Mouse (Mus musculus): ENCODE measurements around the gene Gm12169. TPM values are rescaled to one million over a fixed set of nuclear protein-coding genes. Genes with fewer than 3 reads are reported as not detected.

Gm12169 gene
- total RNA-seq, 2 experiments from 2014 or later, result not detected

DNA sequence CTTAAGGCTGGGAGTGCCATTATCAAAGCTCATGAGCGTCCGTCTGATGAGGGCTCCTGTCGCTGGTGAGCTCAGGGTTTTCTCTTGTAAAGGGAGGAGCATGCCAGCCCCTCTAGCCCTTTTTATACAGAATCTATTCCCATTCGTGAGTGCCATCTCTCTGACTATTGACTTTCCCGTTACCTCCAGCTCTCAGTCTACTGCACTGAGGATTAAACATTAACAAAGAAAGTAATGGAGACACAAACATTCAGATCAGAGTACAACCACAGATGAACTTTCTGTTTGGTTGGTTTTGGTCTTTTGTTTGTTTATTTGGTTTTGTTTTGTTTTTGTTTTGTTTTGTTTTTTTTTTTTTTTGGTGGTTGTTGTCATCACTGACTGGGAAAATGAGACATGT, 58.7 kb downstream of the Gm12169 start:
- ATAC-seq (replicated peaks; ENCODE audit: low FRiP score, low TSS enrichment, poor library complexity, severe bottlenecking), result no peak

Other genes with a start within 250 kb of the Gm12169 start
- gene Cyfip2, start 211.4 kb upstream of the Gm12169 start, total RNA-seq (2014; fragmentation: Nextera tagmentation), result 56.1 and 57.3 TPM in 2 replicates
- gene Cyfip2, start 211.4 kb upstream of the Gm12169 start, total RNA-seq (2017), result 28.3 and 36.6 TPM in 2 replicates
- 3.4 and 4.8 TPM in 2 replicates for gene Itk, start 134.7 kb upstream of the Gm12169 start, total RNA-seq (2014; fragmentation: Nextera tagmentation)
- 1.7 and 1.8 TPM in 2 replicates for gene Itk, start 134.7 kb upstream of the Gm12169 start, total RNA-seq (2017)
- gene Fam71b, start 127.7 kb upstream of the Gm12169 start, total RNA-seq (2014; fragmentation: Nextera tagmentation), result not detected in 2 replicates
- gene Fam71b, start 127.7 kb upstream of the Gm12169 start, total RNA-seq (2017), result not detected in 2 replicates
- 121 and 124 TPM in 2 replicates for gene Med7, start 87.3 kb upstream of the Gm12169 start, total RNA-seq (2014; fragmentation: Nextera tagmentation)
- 49.7 and 59.8 TPM in 2 replicates for gene Med7, start 87.3 kb upstream of the Gm12169 start, total RNA-seq (2017)
- 0.54 and 0.63 TPM in 2 replicates for gene Havcr2, start 69.3 kb upstream of the Gm12169 start, total RNA-seq (2014; fragmentation: Nextera tagmentation)
- 0.52 and 1.4 TPM in 2 replicates for gene Havcr2, start 69.3 kb upstream of the Gm12169 start, total RNA-seq (2017)
- gene BC053393, start 47.3 kb downstream of the Gm12169 start, total RNA-seq (2014; fragmentation: Nextera tagmentation), result not detected in 2 replicates
- gene BC053393, start 47.3 kb downstream of the Gm12169 start, total RNA-seq (2017), result not detected in 2 replicates
- gene Dppa1, start 105.0 kb downstream of the Gm12169 start, total RNA-seq (2014; fragmentation: Nextera tagmentation), result not detected in 2 replicates
- not detected in 2 replicates for gene Dppa1, start 105.0 kb downstream of the Gm12169 start, total RNA-seq (2017)
- not detected in 2 replicates for gene Timd2, start 182.8 kb downstream of the Gm12169 start, total RNA-seq (2014; fragmentation: Nextera tagmentation)
- not detected in 2 replicates for gene Timd2, start 182.8 kb downstream of the Gm12169 start, total RNA-seq (2017)
- not detected in 2 replicates for gene Havcr1, start 210.9 kb downstream of the Gm12169 start, total RNA-seq (2014; fragmentation: Nextera tagmentation)
- gene Havcr1, start 210.9 kb downstream of the Gm12169 start, total RNA-seq (2017), result 1.8 TPM in 1 of 2 replicates, not detected in the other